Mouse (Mus musculus) C2C12 (cell line): ENCODE measurements around the gene Pdcd1lg2. TPM values are rescaled to one million over a fixed set of nuclear protein-coding genes. Genes with fewer than 3 reads are reported as not detected.

Experiments
- H3K27me3 ChIP-seq: one replicate; pipeline ENCODE4 v1.6.1; 2011; ENCODE audit not compliant: control insufficient read depth, insufficient read depth, insufficient read length
- H3K36me3 ChIP-seq: one replicate; pipeline ENCODE4 v1.6.1; 2011; ENCODE audit not compliant: control insufficient read depth, insufficient read depth
- H3K4me3 ChIP-seq: one replicate; pipeline ENCODE4 v1.5.1; 2011; ENCODE audit warnings: mild to moderate bottlenecking, control low read depth; ENCODE audit not compliant: poor library complexity, insufficient read depth, severe bottlenecking
- H3K79me2 ChIP-seq: one replicate; pipeline ENCODE4 v1.6.1; 2011; ENCODE audit not compliant: control insufficient read depth, insufficient read depth
- H3K79me3 ChIP-seq: one replicate; pipeline ENCODE4 v1.6.1; 2011; ENCODE audit warnings: low read depth, control low read depth
- H3ac ChIP-seq: one replicate; pipeline ENCODE3; 2011; ENCODE audit warnings: low read depth; ENCODE audit not compliant: control insufficient read depth, insufficient read length
- CEBPB ChIP-seq: IDR thresholded peaks from one replicate; pipeline ENCODE4 v1.6.1; 2011; ENCODE audit warnings: low read depth, mild to moderate bottlenecking, control low read depth, moderate library complexity
- CTCF ChIP-seq: IDR thresholded peaks from one replicate; pipeline ENCODE4 v1.5.1; 2011; ENCODE audit not compliant: control insufficient read depth, insufficient read depth, insufficient read length
- FOSL1 ChIP-seq: IDR thresholded peaks from one replicate; pipeline ENCODE4 v1.8.0; 2011; ENCODE audit warnings: mild to moderate bottlenecking, low read length; ENCODE audit not compliant: poor library complexity, insufficient read depth, severe bottlenecking
- MAX ChIP-seq: IDR thresholded peaks from one replicate; pipeline ENCODE4 v1.6.1; 2011; ENCODE audit warnings: mild to moderate bottlenecking, control low read depth
- MYOD1 ChIP-seq: IDR thresholded peaks from one replicate; pipeline ENCODE4 v1.6.1; 2011; ENCODE audit warnings: low read depth; ENCODE audit not compliant: control insufficient read depth, insufficient read length
- MYOG ChIP-seq: IDR thresholded peaks from one replicate; pipeline ENCODE4 v1.6.1; 2011; ENCODE audit not compliant: control insufficient read depth, insufficient read length; ENCODE audit errors: extremely low read depth
- USF1 ChIP-seq: IDR thresholded peaks from one replicate; pipeline ENCODE4 v1.6.1; 2011; ENCODE audit warnings: low read depth, mild to moderate bottlenecking, control low read depth, moderate library complexity
- polyA plus RNA-seq: library from polyadenylated mRNA; unstranded; fragments of >200 nt; fragmentation: generic; extraction: Trizol; gene quantifications from one replicate; pipeline ENCODE4 v1.2.1, GENCODE M21; 2012; ENCODE audit warnings: missing spikeins

The Pdcd1lg2 gene
- polyA plus RNA-seq, 1 experiment, result not detected

DNA sequence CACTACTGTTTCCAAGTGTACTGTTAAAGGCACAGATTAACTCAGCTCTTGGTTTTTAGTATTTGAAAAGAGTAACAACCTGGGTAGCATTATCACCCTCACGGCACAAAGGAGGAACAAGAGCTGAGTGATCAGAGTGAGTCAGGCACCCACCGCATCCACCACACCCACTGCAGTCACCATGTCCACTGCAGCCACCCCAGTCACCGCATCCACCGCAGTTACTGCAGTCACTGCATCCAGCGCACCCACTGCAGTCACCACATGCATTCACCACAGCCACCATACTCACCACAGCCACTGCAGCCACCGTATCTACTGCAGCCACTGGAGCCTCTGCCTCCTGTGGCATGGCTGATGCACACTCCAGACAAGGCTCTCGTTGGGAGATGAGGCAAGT lies 99.1 kb downstream of the Pdcd1lg2 start:
- H3K79me3 ChIP-seq, result no peaks in the 10 kb centered on the region
- H3K36me3 ChIP-seq, result no peaks in the 10 kb centered on the region
- H3ac ChIP-seq, result no peak overlapping the region
- H3K4me3 ChIP-seq, result no peak overlapping the region
- H3K79me2 ChIP-seq, result no peaks in the 10 kb centered on the region
- no peaks in the 10 kb centered on the region for H3K27me3 ChIP-seq
- no peak for TF ChIP-seq CEBPB
- TF ChIP-seq MYOD1, result no peak
- TF ChIP-seq CTCF, result no peak
- no peak for TF ChIP-seq FOSL1
- no peak for TF ChIP-seq USF1
- TF ChIP-seq MYOG, result no peak
- TF ChIP-seq MAX, result no peak

DNA sequence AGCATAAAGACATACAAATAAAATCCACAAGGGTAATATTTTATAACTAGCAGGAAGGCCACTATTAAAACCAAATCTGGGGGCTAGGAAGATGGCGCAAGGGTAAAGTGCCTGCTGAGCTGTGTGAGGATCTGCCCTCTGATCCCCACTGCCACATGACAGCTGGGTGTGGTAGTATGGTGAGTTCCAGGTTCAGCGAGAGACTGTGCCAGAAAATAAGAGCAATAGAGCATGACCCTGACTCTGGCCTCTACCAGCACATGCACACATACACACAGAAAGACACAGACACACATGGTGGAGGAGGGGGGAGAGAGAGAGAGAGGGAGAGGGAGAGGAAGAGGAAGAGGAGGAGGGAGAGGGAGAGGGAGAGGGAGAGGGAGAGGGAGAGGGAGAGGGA lies 101.1 kb downstream of the Pdcd1lg2 start:
- Histone ChIP-seq H3K27me3 (no peaks in the 10 kb centered on the region), H3K79me2 (no peaks in the 10 kb centered on the region), H3ac (no peak overlapping the region), H3K79me3 (no peaks in the 10 kb centered on the region), H3K4me3 (no peak overlapping the region), H3K36me3 (no peaks in the 10 kb centered on the region)
- no peak for TF ChIP-seq MYOD1
- TF ChIP-seq USF1, result no peak
- no peak for TF ChIP-seq CEBPB
- TF ChIP-seq MAX, result no peak
- TF ChIP-seq MYOG, result no peak
- no peak for TF ChIP-seq FOSL1

DNA sequence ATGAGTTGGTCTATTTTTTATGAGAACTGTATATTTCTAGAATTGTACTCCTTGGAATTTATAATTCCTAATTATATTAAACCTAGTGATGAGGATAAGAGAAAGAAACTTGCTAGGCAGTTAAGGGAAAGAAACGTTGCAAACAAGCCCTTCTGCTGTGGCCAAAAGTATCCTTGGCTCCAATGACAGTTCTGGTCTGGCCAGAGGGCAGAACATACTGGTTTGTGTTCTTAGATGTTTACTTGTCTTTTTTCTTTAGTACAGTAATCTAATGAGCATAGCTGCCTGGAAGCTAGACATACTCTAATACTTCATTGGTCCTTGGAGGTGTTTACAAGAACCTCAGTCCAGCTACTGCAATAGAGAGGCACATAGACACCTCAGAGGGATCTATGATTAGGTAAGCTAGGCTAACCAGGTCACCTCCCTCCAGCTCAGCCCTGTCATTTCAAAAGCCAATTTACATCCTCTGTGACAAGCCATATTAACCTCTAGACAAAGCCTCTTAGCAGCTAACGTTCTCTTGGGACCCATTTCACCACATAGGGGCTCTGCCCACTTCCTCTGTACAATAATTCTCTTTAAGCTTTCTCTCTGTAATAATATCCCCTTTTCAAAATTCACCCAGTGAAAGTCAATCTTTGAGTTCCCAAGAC lies 102.5 kb downstream of the Pdcd1lg2 start:
- Histone ChIP-seq H3K79me2 (no peaks in the 10 kb centered on the region), H3K36me3 (no peaks in the 10 kb centered on the region), H3K4me3 (no peak overlapping the region), H3ac (no peak overlapping the region), H3K27me3 (no peaks in the 10 kb centered on the region), H3K79me3 (no peaks in the 10 kb centered on the region)
- no peak for TF ChIP-seq MAX
- TF ChIP-seq CEBPB, result no peak
- no peak for TF ChIP-seq MYOD1
- TF ChIP-seq USF1, result no peak
- no peak for TF ChIP-seq CTCF
- TF ChIP-seq FOSL1, result no peak
- TF ChIP-seq MYOG, result no peak

DNA sequence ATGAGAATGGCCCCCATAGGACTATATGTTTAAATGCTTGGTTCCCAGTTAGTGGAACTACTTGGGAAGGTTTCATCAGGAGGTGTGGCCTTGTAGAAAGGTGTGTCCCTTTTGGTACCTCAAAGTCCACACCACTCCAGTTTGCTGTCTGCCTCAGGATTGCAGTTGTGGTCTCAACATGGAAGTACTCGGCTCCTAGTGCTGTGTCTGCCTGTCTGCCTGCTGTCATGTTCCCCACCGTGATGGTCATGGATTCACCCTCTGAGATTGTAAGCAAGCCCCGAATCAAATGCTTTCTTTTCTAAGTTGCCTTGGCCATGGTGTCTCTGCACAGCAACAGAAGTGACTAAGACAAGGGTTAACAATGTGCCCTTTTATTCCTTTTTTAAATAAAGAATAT lies 103.4 kb downstream of the Pdcd1lg2 start:
- Histone ChIP-seq H3K79me2 (no peaks in the 10 kb centered on the region), H3K79me3 (no peaks in the 10 kb centered on the region), H3K27me3 (no peaks in the 10 kb centered on the region), H3K36me3 (no peaks in the 10 kb centered on the region), H3ac (no peak overlapping the region), H3K4me3 (no peak overlapping the region)
- TF ChIP-seq MYOD1, result no peak
- no peak for TF ChIP-seq MYOG
- no peak for TF ChIP-seq CEBPB
- no peak for TF ChIP-seq MAX
- no peak for TF ChIP-seq USF1
- no peak for TF ChIP-seq CTCF
- TF ChIP-seq FOSL1, result no peak

DNA sequence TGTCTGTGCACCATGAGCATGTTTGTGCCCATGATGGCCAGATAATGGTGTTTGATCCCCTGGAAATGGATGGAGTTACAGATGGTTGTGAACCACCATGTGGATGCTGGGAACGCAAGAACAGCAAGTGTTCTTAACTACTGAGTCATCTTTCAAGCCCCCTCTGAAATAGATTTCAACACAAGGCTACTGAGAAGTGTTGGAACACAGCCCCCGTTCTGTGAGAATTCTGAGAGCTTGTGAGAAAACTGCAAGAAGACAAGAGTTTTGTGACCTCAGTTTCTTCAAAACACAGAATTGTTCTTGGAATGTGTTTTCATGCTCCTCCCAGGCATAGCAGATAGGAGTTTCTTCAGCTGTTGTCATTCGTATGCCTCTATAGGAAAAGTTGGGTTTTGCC lies 104.7 kb downstream of the Pdcd1lg2 start:
- Histone ChIP-seq H3K79me3 (no peaks in the 10 kb centered on the region), H3K4me3 (no peak overlapping the region), H3K79me2 (no peaks in the 10 kb centered on the region), H3ac (no peak overlapping the region), H3K36me3 (no peaks in the 10 kb centered on the region), H3K27me3 (no peaks in the 10 kb centered on the region)
- TF ChIP-seq MYOG, result no peak
- TF ChIP-seq CEBPB, result no peak
- TF ChIP-seq MAX, result no peak
- no peak for TF ChIP-seq FOSL1

DNA sequence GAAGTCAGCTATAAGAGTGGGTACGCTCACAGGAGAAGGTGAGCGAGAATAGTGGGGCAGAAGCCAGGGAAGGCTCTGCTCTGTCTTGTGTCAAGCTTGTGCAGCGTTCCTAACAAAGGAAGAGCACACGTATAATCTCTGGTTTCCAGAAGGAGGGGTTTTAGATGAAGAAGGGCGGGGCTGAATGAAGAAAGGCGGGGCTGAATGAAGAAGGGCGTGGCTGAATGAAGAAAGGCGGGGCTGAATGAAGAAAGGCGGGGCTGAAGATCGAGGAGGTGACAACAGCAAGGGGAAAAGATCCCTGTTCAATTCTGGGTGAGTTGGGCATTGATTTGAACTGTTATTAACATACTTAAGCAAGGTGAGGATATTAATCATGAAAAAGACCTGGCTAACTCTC lies 105.3 kb downstream of the Pdcd1lg2 start:
- H3K4me3 ChIP-seq, result no peak overlapping the region
- H3K27me3 ChIP-seq, result no peaks in the 10 kb centered on the region
- TF ChIP-seq MYOG, result no peak
- no peak for TF ChIP-seq CEBPB
- TF ChIP-seq CTCF, result no peak
- no peak for TF ChIP-seq USF1
- no peak for TF ChIP-seq MYOD1
- TF ChIP-seq FOSL1, result no peak
- no peak for TF ChIP-seq MAX
- H3K79me2 ChIP-seq, result no peaks in the 10 kb centered on the region
- H3K79me3 ChIP-seq, result no peaks in the 10 kb centered on the region
- H3ac ChIP-seq, result no peak overlapping the region
- no peaks in the 10 kb centered on the region for H3K36me3 ChIP-seq
